Mouse (Mus musculus) layer of hippocampus, adult 9-10 months (tissue): ENCODE measurements around the gene Ldhc.
A peak's percentile ranks its signal among the peaks of the same experiment; 100 is the strongest.
"Not testable (repeated sequence)": the region's sequence is repeated elsewhere in the genome, so short reads cannot be mapped to it uniquely, and the experiment has no call there.

ENCODE experiments used
- DNase-seq: peaks from one replicate; pipeline ENCODE4 v3.0.0; 2022; ENCODE audit warnings: low spot score

Ldhc gene

GRCm38 (mm10) chr7:46860996-46861395 lies at the start of gene Ldhc:
Gene Ldhc (plus strand): TSS chr7:46861203.
- DNase-seq: no peak

- no peak for DNase-seq
Observed at GRCm38 (mm10) chr7:46814012-46814411, 47.0 kb upstream of the Ldhc start.

- not testable (repeated sequence) for DNase-seq
Observed at GRCm38 (mm10) chr7:46820876-46821632, 39.9 kb upstream of the Ldhc start.

GRCm38 (mm10) chr7:46827046-46827802 lies 33.8 kb upstream of the Ldhc start:
- DNase-seq: no peak

GRCm38 (mm10) chr7:46827803-46828184 lies 33.2 kb upstream of the Ldhc start:
- DNase-seq: no peak

GRCm38 (mm10) chr7:46829911-46830310 lies 31.1 kb upstream of the Ldhc start:
- no peak for DNase-seq

GRCm38 (mm10) chr7:46830799-46831590 lies 30.0 kb upstream of the Ldhc start:
- DNase-seq: no peak

- no peak for DNase-seq
Observed at GRCm38 (mm10) chr7:46831693-46832092, 29.3 kb upstream of the Ldhc start.

- not testable (repeated sequence) for DNase-seq
Observed at GRCm38 (mm10) chr7:46832112-46832810, 28.7 kb upstream of the Ldhc start.

- no peak for DNase-seq
Observed at GRCm38 (mm10) chr7:46833266-46833665, 27.7 kb upstream of the Ldhc start.

GRCm38 (mm10) chr7:46833670-46834255 lies 27.2 kb upstream of the Ldhc start:
- no peak for DNase-seq

- DNase-seq: no peak
Observed at GRCm38 (mm10) chr7:46834994-46835610, 25.9 kb upstream of the Ldhc start.

- no peak for DNase-seq
Observed at GRCm38 (mm10) chr7:46836357-46836756, 24.6 kb upstream of the Ldhc start.

- no peak for DNase-seq
Observed at GRCm38 (mm10) chr7:46837073-46837472, 23.9 kb upstream of the Ldhc start.

- DNase-seq: no peak
Observed at GRCm38 (mm10) chr7:46838104-46838671, 22.8 kb upstream of the Ldhc start.

- DNase-seq: peak; percentile 69
Observed at GRCm38 (mm10) chr7:46838891-46839302, 22.1 kb upstream of the Ldhc start.

- no peak for DNase-seq
Observed at GRCm38 (mm10) chr7:46839446-46839845, 21.6 kb upstream of the Ldhc start.

GRCm38 (mm10) chr7:46839861-46840260 lies 21.1 kb upstream of the Ldhc start:
- no peak for DNase-seq

- no peak for DNase-seq
Observed at GRCm38 (mm10) chr7:46840326-46840725, 20.7 kb upstream of the Ldhc start.

- no peak for DNase-seq
Observed at GRCm38 (mm10) chr7:46840787-46841525, 20.0 kb upstream of the Ldhc start, which contains the start of gene Ldha. Gene Ldha (plus strand): TSS chr7:46841475.
